ENCODE assay signal across 8 mouse cellular contexts in genomic region chr12:112693185-112694126, GRCm38 (mm10). TPM values are rescaled to one million over a fixed set of nuclear protein-coding genes. Genes with fewer than 3 reads are reported as not detected.
DNase-seq lines count a peak whose midpoint lies in the region; ATAC-seq and TF ChIP-seq lines count a peak whose summit lies in the region.

No protein-coding gene starts in this region.

- DNase-seq in Patski (ENCODE audit: low read depth, low spot score), result no peak
- peak; percentile 97 to 98 for DNase-seq in cerebellum, postnatal 10 days
- peak; percentile 90 to 94 for DNase-seq in frontal cortex, postnatal 10 days (ENCODE audit: low spot score in 2 of 2)
- DNase-seq in layer of hippocampus, postnatal 14 days (ENCODE audit: low spot score in 2 of 2), result peak; percentile 95
- peak; percentile 96 for DNase-seq in lung, postnatal 10 days
- DNase-seq in ovary, postnatal 14 days (ENCODE audit: low spot score), result peak; percentile 96
- peak; percentile 83 to 94 for DNase-seq in thymus, postnatal 10 days (ENCODE audit: low spot score in 2 of 2)

- H3K27me3 ChIP-seq in Patski, result no peaks in the 10 kb centered on the region
- H3K27me3 ChIP-seq in hindbrain, embryonic 12.5 days, result peaks cover 5% of the 10 kb centered on the region; the same call in 1 of the 2 replicates

- in situ Hi-C loops in Patski (cut with MboI; ENCODE audit: low pct_unique_long_range_greater_than_20kb), result no loop called here

- no peaks in the 10 kb centered on the region for H3K36me3 ChIP-seq in hindbrain, embryonic 12.5 days

- H3K4me3 ChIP-seq in hindbrain, embryonic 12.5 days, result peak overlapping the region; percentile 73

- ATAC-seq in Patski, result peak; percentile 80
- peak; percentile 94 for ATAC-seq in hindbrain, embryonic 12.5 days (ENCODE audit: low FRiP score)

- 3% methylated on average over 54 of the region's 54 CpGs for WGBS in hindbrain, embryonic 12.5 days

- POLR2A ChIA-PET in Patski (lab: Charles Lee), result interaction anchor here (0.7 to 2.2 kb wide), 4 partner anchors 15 to 296 kb away, joined by 3 to 7 read pairs (median 3); partner anchors contain the start of genes Akt1 and Zbtb42

- TF ChIP-seq CTCF in Patski (IDR thresholded peaks at IDR 0.05), result no peak

- H3K27ac ChIP-seq in hindbrain, embryonic 12.5 days, result peak overlapping the region; percentile 91

- CTCF ChIA-PET in Patski (lab: Charles Lee), result interaction anchor here (1.4 to 1.5 kb wide), 2 partner anchors 14 kb away, joined by 3 to 6 read pairs; no protein-coding TSS in a partner anchor

- peak overlapping the region; percentile 88 for H3K4me2 ChIP-seq in hindbrain, embryonic 12.5 days (replicated peaks)

- H3K4me1 ChIP-seq in hindbrain, embryonic 12.5 days, result peaks cover 15% of the 10 kb centered on the region

- no peaks in the 10 kb centered on the region for H3K9me3 ChIP-seq in hindbrain, embryonic 12.5 days (replicated peaks)

- peak overlapping the region; percentile 95 for H3K9ac ChIP-seq in hindbrain, embryonic 12.5 days

RNA-seq across cellular contexts. Expression of gene Zbtb42, which starts 14.8 kb away (rescaled TPM):
- polyA plus RNA-seq in Patski (2021), result 4.7 TPM
- 5.8 and 7.5 TPM in 2 replicates for polyA plus RNA-seq in hindbrain, embryonic 12.5 days (2016; fragmentation: Nextera tagmentation; extraction: Ambion mirVana)
- total RNA-seq in layer of hippocampus, postnatal 14 days (2021), result under 1 TPM; 0.43 to 0.55 TPM

RNA-seq across cellular contexts. Expression of gene Akt1, which starts 18.8 kb away (rescaled TPM):
- 281 TPM for polyA plus RNA-seq in Patski (2021)
- 154 and 156 TPM in 2 replicates for polyA plus RNA-seq in hindbrain, embryonic 12.5 days (2016; fragmentation: Nextera tagmentation; extraction: Ambion mirVana)
- total RNA-seq in layer of hippocampus, postnatal 14 days (2021), result 100 to 1,000 TPM; 153 to 158 TPM

RNA-seq across cellular contexts. Expression of gene Cep170b, which starts 26.8 kb away (rescaled TPM):
- 92.1 TPM for polyA plus RNA-seq in Patski (2021)
- polyA plus RNA-seq in hindbrain, embryonic 12.5 days (2016; fragmentation: Nextera tagmentation; extraction: Ambion mirVana), result 28.3 and 28.5 TPM in 2 replicates
- total RNA-seq in layer of hippocampus, postnatal 14 days (2021), result 100 to 1,000 TPM; 178 to 193 TPM

RNA-seq across cellular contexts. Expression of gene Siva1, which starts 49.0 kb away (rescaled TPM):
- polyA plus RNA-seq in Patski (2021), result 36.0 TPM
- 100 and 124 TPM in 2 replicates for polyA plus RNA-seq in hindbrain, embryonic 12.5 days (2016; fragmentation: Nextera tagmentation; extraction: Ambion mirVana)
- total RNA-seq in layer of hippocampus, postnatal 14 days (2021), result 10 to 100 TPM; 21.6 to 23.4 TPM
